Mouse (Mus musculus): ENCODE results near the gene Dnpep.

Gene Dnpep

GRCm38 (mm10) chr1:75264091-75264880 lies 53.5 kb downstream of the Dnpep start, which contains the start of gene Ptprn:
Ptprn (minus strand) TSS chr1:75264502.
- peak; percentile 84 for DNase-seq (ENCODE audit: low read depth, low spot score)

GRCm38 (mm10) chr1:75262969-75263951 lies 54.5 kb downstream of the Dnpep start:
- peak; percentile 90 for DNase-seq (ENCODE audit: low read depth, low spot score)

GRCm38 (mm10) chr1:75261278-75261677 lies 56.5 kb downstream of the Dnpep start:
- no peak for DNase-seq (ENCODE audit: low read depth, low spot score)
